Mouse (Mus musculus) embryonic facial prominence, embryonic 11.5 days (tissue): Measurements from ENCODE around the gene Ace. TPM values are rescaled to one million over a fixed set of nuclear protein-coding genes. Genes with fewer than 3 reads are reported as not detected.
A peak's percentile ranks its signal among the peaks of the same experiment; 100 is the strongest.
"Not testable (repeated sequence)": the region's sequence is repeated elsewhere in the genome, so short reads cannot be mapped to it uniquely, and the experiment has no call there.

Experiments
- ATAC-seq: fragments of 200-750 bp; cut with Nextera tagmentation; replicated peaks from 2 replicates; pipeline ENCODE4 v1.8.0; 2017; ENCODE audit warnings: low read depth; ENCODE audit not compliant: insufficient number of reproducible peaks, low FRiP score, low TSS enrichment
- DNase-seq: peaks from one replicate; pipeline ENCODE4 v3.0.0-alpha.2; 2015; ENCODE audit warnings: low spot score
- H3K27ac ChIP-seq: fragments of 300-500 bp; sonication (generic); replicated peaks from 2 replicates; pipeline ENCODE4 v1.5.1; 2014; ENCODE audit warnings: mild to moderate bottlenecking, low read depth, low read length, control low read depth
- H3K27me3 ChIP-seq: fragments of 300-500 bp; sonication (generic); 2 replicates; pipeline ENCODE4 v1.6.1; 2014; ENCODE audit warnings: mild to moderate bottlenecking, low read length, moderate library complexity, mixed read lengths; ENCODE audit not compliant: control insufficient read depth, insufficient read depth
- H3K36me3 ChIP-seq: fragments of 300-500 bp; sonication (generic); replicated peaks from 2 replicates; pipeline ENCODE4 v1.6.1; 2014; ENCODE audit warnings: low read depth, mild to moderate bottlenecking, low read length, moderate library complexity, mixed read lengths; ENCODE audit not compliant: control insufficient read depth, insufficient read depth
- H3K4me1 ChIP-seq: fragments of 300-500 bp; sonication (generic); 2 replicates; pipeline ENCODE4 v1.6.1; 2014; ENCODE audit warnings: low read length, mixed read lengths; ENCODE audit not compliant: control insufficient read depth, insufficient read depth
- H3K4me2 ChIP-seq: fragments of 300-500 bp; sonication (generic); 2 replicates; pipeline ENCODE4 v1.6.1; 2014; ENCODE audit warnings: low read depth, mild to moderate bottlenecking, control low read depth, low read length, moderate library complexity
- H3K4me3 ChIP-seq: fragments of 300-500 bp; sonication (generic); 2 replicates; pipeline ENCODE4 v1.5.1; 2014; ENCODE audit warnings: low read depth, low read length, control low read depth
- H3K9ac ChIP-seq: fragments of 300-500 bp; sonication (generic); replicated peaks from 2 replicates; pipeline ENCODE4 v1.6.1; 2014; ENCODE audit warnings: mild to moderate bottlenecking, control low read depth, low read length
- H3K9me3 ChIP-seq: fragments of 300-500 bp; sonication (generic); replicated peaks from 2 replicates; pipeline ENCODE4 v1.6.1; 2016; ENCODE audit warnings: mild to moderate bottlenecking, low read length, inconsistent platforms, mixed read lengths; ENCODE audit not compliant: control insufficient read depth
- WGBS: fragments of 180-500 bp; shearing (Covaris S2); extraction: QIAGEN DNeasy Blood & Tissue Kit; methylation state at CpG from one replicate; pipeline ENCODE4 v1.1.7; 2014; 5-methylcytosine and 5-hydroxymethylcytosine counted together
- polyA plus RNA-seq: library from polyadenylated mRNA; unstranded; fragments of >200 nt; fragmentation: Nextera tagmentation; extraction: Ambion mirVana; gene quantifications from 2 replicates; pipeline ENCODE4 v1.2.1, GENCODE M21; 2014

Ace gene
- polyA plus RNA-seq, 1 experiment from 2014 or later, result 0.41 TPM

DNA sequence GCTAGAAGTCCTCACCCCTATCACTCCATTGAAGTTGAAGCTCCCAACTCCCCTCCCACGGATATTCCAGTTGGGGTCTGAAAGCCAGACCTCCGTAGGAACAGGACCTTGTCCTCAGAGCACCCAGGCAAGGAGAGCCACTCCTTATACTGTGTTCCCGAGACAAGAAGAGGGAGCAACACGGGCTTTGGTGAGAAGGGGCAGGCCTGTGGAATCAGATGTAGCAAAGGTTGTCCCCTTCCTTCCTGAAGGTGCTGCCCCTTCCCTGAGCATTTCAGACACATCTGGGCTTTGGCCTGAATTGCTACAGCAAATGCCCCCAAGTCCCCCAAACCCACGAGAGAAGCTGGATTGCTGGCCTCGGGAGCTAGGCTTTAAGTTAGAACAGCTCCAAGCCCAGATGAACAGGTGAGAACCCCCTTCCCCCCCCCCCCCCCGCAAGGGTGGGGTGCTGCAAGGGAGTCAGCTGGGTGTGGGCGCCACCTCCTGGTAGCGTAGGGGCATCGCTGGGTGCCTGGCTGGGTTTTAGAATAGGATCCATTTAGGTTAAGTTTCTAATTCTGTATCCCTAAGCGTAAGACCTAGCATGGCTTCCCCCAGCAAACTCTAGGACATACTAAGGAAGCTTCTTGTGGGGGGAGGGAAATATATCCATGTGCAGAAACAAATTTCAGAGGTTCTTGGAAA lies 58.9 kb downstream of the Ace start:
- H3K36me3 ChIP-seq, result no peaks in the 10 kb centered on the region
- H3K27ac ChIP-seq, result no peak overlapping the region
- H3K4me1 ChIP-seq, result no peaks in the 10 kb centered on the region
- no peak overlapping the region for H3K9ac ChIP-seq
- H3K4me2 ChIP-seq, result no peak overlapping the region
- H3K27me3 ChIP-seq, result no peaks in the 10 kb centered on the region; the same call in 1 of the 2 replicates
- H3K9me3 ChIP-seq, result no peaks in the 10 kb centered on the region
- ATAC-seq (no peak; the same call in 1 of the 2 replicates), DNase-seq (peak; percentile 59)
- 38% methylated on average over 10 of the region's 11 CpGs for WGBS
- H3K4me3 ChIP-seq, result no peak overlapping the region

DNA sequence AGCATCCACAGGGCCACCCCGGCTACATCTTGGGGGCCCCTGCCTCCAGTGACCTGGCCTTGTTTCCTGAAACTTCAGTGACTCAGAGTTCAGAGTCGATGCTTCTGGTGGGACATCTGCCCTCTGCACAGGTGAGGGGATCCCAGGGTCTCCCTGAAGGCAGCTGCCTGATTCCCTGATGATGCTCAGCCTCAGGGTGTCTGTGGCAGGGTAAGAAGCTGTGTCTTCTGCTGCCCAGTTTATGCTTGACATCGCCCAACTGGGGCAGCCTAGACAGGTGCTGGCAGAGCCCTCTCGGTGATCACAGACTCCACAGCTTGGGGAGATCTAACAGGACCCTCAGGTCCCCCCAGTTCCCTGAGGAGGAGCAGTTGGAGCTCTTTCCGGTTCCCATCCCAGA lies 59.9 kb downstream of the Ace start:
- Histone ChIP-seq H3K27ac (no peak overlapping the region), H3K9ac (no peak overlapping the region), H3K4me1 (no peaks in the 10 kb centered on the region), H3K27me3 (no peaks in the 10 kb centered on the region), H3K36me3 (no peaks in the 10 kb centered on the region), H3K4me2 (no peak overlapping the region), H3K9me3 (no peaks in the 10 kb centered on the region), H3K4me3 (no peak overlapping the region)
- DNase-seq (no peak), ATAC-seq (no peak)
- 78% methylated on average over 5 of the region's 5 CpGs for whole genome bisulfite sequencing

DNA sequence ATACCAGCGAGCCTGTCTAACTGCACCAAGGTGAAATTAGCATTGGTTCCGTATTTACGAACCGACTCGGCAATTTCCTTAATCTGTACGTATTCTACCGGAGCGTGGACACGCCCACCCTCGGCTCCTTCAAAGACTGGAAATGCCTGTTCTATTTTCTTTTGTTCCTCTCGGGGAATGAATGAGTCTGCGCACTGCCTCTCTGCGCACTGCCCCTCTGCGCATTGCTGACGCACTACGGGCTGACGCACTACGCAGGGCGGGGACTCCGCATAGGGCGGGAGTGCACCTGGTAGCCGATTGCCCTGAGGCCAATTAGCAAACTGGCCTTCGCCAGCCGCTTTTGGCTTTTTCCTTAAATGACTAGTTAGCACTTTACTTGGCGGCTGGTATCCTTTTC lies 64.3 kb downstream of the Ace start:
- H3K4me3 ChIP-seq, result peak overlapping the region; percentile 23
- DNase-seq, H3K36me3 ChIP-seq, H3K9ac ChIP-seq, H3K4me2 ChIP-seq, ATAC-seq, H3K4me1 ChIP-seq, H3K9me3 ChIP-seq, H3K27ac ChIP-seq, H3K27me3 ChIP-seq: not testable (repeated sequence)
- WGBS, result 50% methylated on average over 1 of the region's 25 CpGs

DNA sequence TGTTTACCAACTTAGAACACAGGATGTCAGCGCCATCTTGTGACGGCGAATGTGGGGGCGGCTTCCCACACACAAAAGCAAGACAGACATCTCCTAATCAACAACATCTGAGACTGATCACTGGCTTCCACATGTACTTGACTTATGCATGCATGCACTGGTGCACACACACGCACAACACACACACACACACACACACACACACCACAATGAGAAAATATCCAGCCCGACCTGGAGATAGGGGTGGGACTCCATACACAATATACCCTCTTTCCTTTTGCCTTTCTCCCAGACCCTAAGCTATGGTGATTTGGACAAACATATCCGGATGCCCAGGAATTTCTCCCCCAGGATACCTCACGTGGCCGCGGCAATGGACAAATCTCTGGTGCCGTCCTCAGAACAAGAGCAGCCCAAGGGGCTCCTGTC lies 65.8 kb downstream of the Ace start:
- H3K27ac ChIP-seq, result peak overlapping the region; percentile 38; the same call in 1 of the 2 replicates
- DNase-seq (peak; percentile 80), ATAC-seq (no peak)
- peak overlapping the region; percentile 10; the same call in 1 of the 2 replicates for H3K9ac ChIP-seq
- H3K4me3 ChIP-seq, result no peak overlapping the region
- no peaks in the 10 kb centered on the region for H3K9me3 ChIP-seq
- 46% methylated on average over 11 of the region's 11 CpGs for WGBS
- no peaks in the 10 kb centered on the region; the same call in 1 of the 2 replicates for H3K4me1 ChIP-seq
- H3K36me3 ChIP-seq, result no peaks in the 10 kb centered on the region
- H3K4me2 ChIP-seq, result peak overlapping the region; percentile 16; the same call in 1 of the 2 replicates
- no peaks in the 10 kb centered on the region for H3K27me3 ChIP-seq

DNA sequence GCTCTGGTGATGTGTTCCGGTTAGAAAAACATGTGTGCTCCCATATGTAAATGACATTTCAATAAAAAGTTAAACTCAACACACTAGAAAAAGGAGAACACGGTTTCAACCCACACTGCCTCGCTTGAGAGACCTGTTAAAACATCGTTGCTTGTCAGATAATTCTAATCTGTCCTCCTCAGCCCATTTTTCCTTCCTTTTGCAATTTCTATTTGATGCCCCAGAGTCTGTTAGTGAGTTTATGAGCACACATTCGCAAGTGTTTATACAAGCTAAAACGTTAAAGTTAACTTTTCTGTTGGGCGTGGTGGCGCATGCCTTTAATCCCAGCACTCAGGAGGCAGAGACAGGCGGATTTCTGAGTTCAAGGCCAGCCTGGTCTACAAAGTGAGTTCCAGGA lies 67.2 kb downstream of the Ace start:
- Histone ChIP-seq H3K36me3 (no peaks in the 10 kb centered on the region), H3K9ac (no peak overlapping the region), H3K27me3 (no peaks in the 10 kb centered on the region), H3K4me2 (no peak overlapping the region), H3K4me3 (no peak overlapping the region), H3K4me1 (no peaks in the 10 kb centered on the region; the same call in 1 of the 2 replicates), H3K9me3 (no peaks in the 10 kb centered on the region), H3K27ac (no peak overlapping the region)
- DNase-seq (no peak), ATAC-seq (no peak)
- 87% methylated on average over 9 of the region's 9 CpGs for WGBS

DNA sequence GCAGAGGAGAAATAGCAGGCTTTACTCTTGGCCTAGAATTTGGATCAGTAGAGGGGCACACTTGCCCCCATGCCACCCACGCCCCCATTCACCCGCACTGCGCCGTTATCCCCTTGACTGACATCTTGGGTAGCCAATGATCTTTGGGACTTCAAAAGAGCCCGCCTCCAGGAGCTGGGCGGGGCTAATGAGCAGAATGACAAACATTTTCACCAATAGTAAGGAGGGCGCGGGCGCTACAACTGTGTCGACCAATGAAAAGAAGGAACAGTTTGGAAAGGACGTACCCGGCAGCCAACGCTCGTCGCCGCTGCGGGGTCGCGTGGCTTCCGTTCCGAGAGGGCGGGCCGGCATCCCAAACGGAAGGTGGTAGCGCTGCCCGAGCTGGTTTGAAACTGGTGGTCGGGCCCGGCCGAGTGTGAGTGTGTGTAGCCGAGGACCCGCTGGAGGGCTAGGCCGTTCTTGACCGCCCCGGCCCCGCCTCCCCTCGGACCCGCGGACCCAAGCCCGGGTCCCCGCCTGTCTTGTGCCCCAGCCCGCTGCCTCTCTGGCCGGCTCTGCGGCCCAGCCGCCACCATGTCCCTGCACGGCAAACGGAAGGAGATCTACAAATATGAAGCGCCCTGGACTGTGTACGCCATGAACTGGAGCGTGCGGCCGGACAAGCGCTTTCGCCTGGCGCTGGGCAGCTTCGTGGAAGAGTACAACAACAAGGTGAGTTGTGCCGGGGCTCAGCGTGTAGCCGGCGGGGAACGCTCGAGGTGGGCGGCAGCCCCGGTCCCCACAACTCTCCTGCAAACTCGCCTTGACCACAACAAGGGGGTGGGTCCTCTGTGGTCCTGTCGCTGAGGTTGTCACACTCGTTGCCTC lies 69.0 kb downstream of the Ace start, which contains the start of gene Dcaf7:
Dcaf7 (plus strand) TSS at position 325 of the 870 bp plus-strand sequence.
- H3K4me3 ChIP-seq, result peak within 1 kb of the TSS; percentile 99
- no peaks in the 10 kb centered on the region; the same call in 1 of the 2 replicates for H3K4me1 ChIP-seq
- no peaks in the 10 kb centered on the region for H3K36me3 ChIP-seq
- H3K27ac ChIP-seq, result peak within 1 kb of the TSS; percentile 76
- peak within 1 kb of the TSS; percentile 89 for H3K9ac ChIP-seq
- DNase-seq, result peak; percentile 98
- peak; percentile 99 for ATAC-seq
- H3K27me3 ChIP-seq, result no peaks in the 10 kb centered on the region
- H3K4me2 ChIP-seq, result peak within 1 kb of the TSS; percentile 82
- H3K9me3 ChIP-seq, result no peaks in the 10 kb centered on the region
- under 1% methylated on average over 66 of the region's 66 CpGs for WGBS

DNA sequence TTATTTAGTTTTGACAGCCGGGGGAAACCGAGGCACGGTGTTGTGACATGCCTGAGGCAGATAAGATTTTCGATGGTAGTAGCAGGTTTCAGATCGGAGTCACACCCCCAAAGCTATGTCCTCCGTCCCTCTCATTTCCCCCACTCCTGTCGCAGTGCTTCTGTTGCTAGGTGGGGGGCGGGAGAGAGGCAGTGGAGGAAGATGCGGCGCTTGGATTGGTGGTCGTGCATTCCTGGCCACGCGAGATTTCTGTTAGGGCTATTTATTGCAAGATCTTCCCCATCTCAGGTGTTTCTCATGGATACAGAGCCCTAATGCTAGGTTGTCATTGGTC lies 69.6 kb downstream of the Ace start:
- ATAC-seq, result no peak; the same call in 1 of the 2 replicates
- Histone ChIP-seq H3K4me1 (no peaks in the 10 kb centered on the region; the same call in 1 of the 2 replicates), H3K27me3 (no peaks in the 10 kb centered on the region), H3K27ac (peak overlapping the region; percentile 76; the same call in 1 of the 2 replicates), H3K4me3 (peak overlapping the region; percentile 99), H3K9ac (peak overlapping the region; percentile 89), H3K9me3 (no peaks in the 10 kb centered on the region), H3K36me3 (no peaks in the 10 kb centered on the region), H3K4me2 (peak overlapping the region; percentile 82)
- WGBS, result under 1% methylated on average over 13 of the region's 13 CpGs
- DNase-seq, result peak; percentile 69
